In the genomic region with DNA sequence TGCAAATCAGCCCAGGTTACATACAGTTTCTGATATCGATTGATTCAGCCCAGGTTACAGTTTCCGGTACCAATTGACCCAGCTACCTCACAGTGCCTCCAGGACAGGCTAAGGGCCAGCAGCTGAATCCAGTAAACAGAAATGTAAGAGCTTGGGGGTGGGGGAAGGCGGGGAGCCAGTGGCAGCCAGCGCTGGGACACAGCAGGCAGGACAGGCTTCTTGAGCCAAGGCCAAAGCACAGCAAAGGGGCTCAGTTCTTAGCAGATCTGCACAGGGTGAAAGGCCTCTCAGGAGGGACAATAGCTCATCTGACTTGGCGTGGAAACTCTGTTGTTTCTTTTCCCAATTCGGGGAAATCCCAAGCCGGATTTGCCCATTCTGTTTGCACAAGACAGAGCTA, we compare ENCODE assay signal across 9 mouse cellular contexts. TPM values are rescaled to one million over a fixed set of nuclear protein-coding genes. Genes with fewer than 3 reads are reported as not detected.
A peak's percentile ranks its signal among the peaks of the same experiment; 100 is the strongest.
DNase-seq lines count a peak whose midpoint lies in the region; ATAC-seq lines count a peak whose summit lies in the region.
"Had no signal": no experiment of that assay in that cellular context is flagged by ENCODE, and none has a peak within 500 bp of the region (broad histone marks: within the 10 kb centered on the region; RNA-seq: fewer than 3 reads in every experiment).

No protein-coding gene starts in this region.

- H3K36me3 ChIP-seq in stomach, embryonic 15.5 days = no peaks in the 10 kb centered on the region
- no peaks in the 10 kb centered on the region for H3K36me3 ChIP-seq in kidney, embryonic 14.5 days (ENCODE audit: control insufficient read depth, insufficient read depth, low read length)

- peak overlapping the region; percentile 11; the same call in 1 of the 2 replicates for H3K27ac ChIP-seq in stomach, embryonic 15.5 days
- H3K27ac ChIP-seq in kidney, embryonic 14.5 days (ENCODE audit: low read depth, low read length) = no peak overlapping the region

- peak; percentile 77 for DNase-seq in adrenal gland, postnatal 10 days
- DNase-seq in adrenal gland, postnatal 4 days (ENCODE audit: low spot score in 2 of 2) = no peak
- peak; percentile 41 for DNase-seq in heart, postnatal 4 days
- no peak for DNase-seq in heart, adult 9 months (ENCODE audit: low spot score in 2 of 2)
- DNase-seq in right cerebral cortex, postnatal 10 days (ENCODE audit: low spot score in 2 of 2) = peak; percentile 68 to 69
- no peak for DNase-seq in right cerebral cortex, adult 2 months (ENCODE audit: low spot score in 2 of 2)

- H3K9ac ChIP-seq in stomach, embryonic 15.5 days = no peak overlapping the region
- H3K9ac ChIP-seq in kidney, embryonic 14.5 days (ENCODE audit: low read depth, low read length) = no peak overlapping the region

- no peaks in the 10 kb centered on the region for H3K9me3 ChIP-seq in stomach, embryonic 15.5 days
- H3K9me3 ChIP-seq in kidney, embryonic 14.5 days (ENCODE audit: control insufficient read depth, low read length) = no peaks in the 10 kb centered on the region

- no peaks in the 10 kb centered on the region for H3K27me3 ChIP-seq in stomach, embryonic 15.5 days (replicated peaks)
- H3K27me3 ChIP-seq in kidney, embryonic 14.5 days (ENCODE audit: control insufficient read depth, insufficient read depth, low read length) = no peaks in the 10 kb centered on the region

- peaks cover 17% of the 10 kb centered on the region for H3K4me1 ChIP-seq in stomach, embryonic 15.5 days
- H3K4me1 ChIP-seq in kidney, embryonic 14.5 days (ENCODE audit: control insufficient read depth, insufficient read depth, low read length) = peaks cover 12% of the 10 kb centered on the region

- no peak overlapping the region for H3K4me2 ChIP-seq in stomach, embryonic 15.5 days
- no peak overlapping the region for H3K4me2 ChIP-seq in kidney, embryonic 14.5 days (replicated peaks; ENCODE audit: low read depth, low read length)

- no peak for ATAC-seq in stomach, embryonic 15.5 days (ENCODE audit: insufficient read depth, low FRiP score, low read depth)
- no peak for ATAC-seq in kidney, embryonic 14.5 days (ENCODE audit: low FRiP score, low TSS enrichment)

- WGBS in stomach, embryonic 15.5 days = 41% methylated on average over 7 of the region's 7 CpGs
- 63% methylated on average over 7 of the region's 7 CpGs for WGBS in kidney, embryonic 14.5 days

- no peak overlapping the region for H3K4me3 ChIP-seq in stomach, embryonic 15.5 days (replicated peaks)
- H3K4me3 ChIP-seq in kidney, embryonic 14.5 days (ENCODE audit: low read length) = no peak overlapping the region
- H3K4me3 ChIP-seq: myocyte had no signal

RNA-seq across cellular contexts. Expression of a gene that starts 28.5 kb away (rescaled TPM):
- 10 to 100 TPM; 19.6 to 21.3 TPM for total RNA-seq in adrenal gland, postnatal 10 days (2021)
- total RNA-seq in adrenal gland, postnatal 4 days (2021) = 10 to 100 TPM; 29.5 to 30.9 TPM
- 10 to 100 TPM in 1 of 2 experiments, 1 to 10 TPM in 1; 9.4 to 12.0 TPM for total RNA-seq in heart, postnatal 4 days (2021)
- 46.7 and 49.1 TPM in 2 replicates for polyA plus RNA-seq in stomach, embryonic 15.5 days (2015; fragmentation: Nextera tagmentation; extraction: Ambion mirVana)
- 33.3 and 45.3 TPM in 2 replicates for polyA plus RNA-seq in kidney, embryonic 14.5 days (2014; fragmentation: Nextera tagmentation; extraction: Ambion mirVana)

Comparison
In these comparisons a context has a peak if more than half of its experiments do, and no peak if none do; other contexts are left out.
1. DNase-seq: peak in adrenal gland, postnatal 10 days (single experiment), heart, postnatal 4 days (single experiment) and right cerebral cortex, postnatal 10 days (2 of 2); none in adrenal gland, postnatal 4 days (0 of 2), heart, adult 9 months (0 of 2) and right cerebral cortex, adult 2 months (0 of 2).